8 mouse cellular contexts compared by ENCODE assay signal in genomic region chr3:87616354-87616753, GRCm38 (mm10). TPM values are rescaled to one million over a fixed set of nuclear protein-coding genes. Genes with fewer than 3 reads are reported as not detected.
DNase-seq lines count a peak whose midpoint lies in the region; ATAC-seq and TF ChIP-seq lines count a peak whose summit lies in the region.

No protein-coding gene starts in this region.

- TF ChIP-seq POLR2A in CH12.LX (IDR thresholded peaks at IDR 0.05; ENCODE audit: low read depth, low read length), result no peak

- TF ChIP-seq EP300 in CH12.LX (IDR thresholded peaks at IDR 0.05; ENCODE audit: low read length), result no peak

- peak overlapping the region; percentile 94 for H3K27ac ChIP-seq in gastrocnemius, adult 2 months
- H3K27ac ChIP-seq in CH12.LX (ENCODE audit: insufficient read depth, low read depth), result no peak overlapping the region
- peak overlapping the region; percentile 92; the same call in 1 of the 2 replicates for H3K27ac ChIP-seq in hindbrain, embryonic 15.5 days (replicated peaks)

- in situ Hi-C loops in CH12.LX (cut with MboI; ENCODE audit: low pct_ligation_motif_present, low pct_unique_long_range_greater_than_20kb, low sequenced_read_pairs), result no loop called here

- no peak for TF ChIP-seq CTCF in gastrocnemius, adult 2 months (IDR thresholded peaks at IDR 0.05)
- no peak for TF ChIP-seq CTCF in CH12.LX (conservative IDR thresholded peaks at IDR 0.05 in 1 of 2, IDR thresholded peaks at IDR 0.05 in 1 of 2; ENCODE audit: low read depth in 2 of 2, low read length in 2 of 2)

- H3K4me1 ChIP-seq in CH12.LX (ENCODE audit: control insufficient read depth in 1 of 2, insufficient read depth in 2 of 2), result peaks cover 15 to 39% of the 10 kb centered on the region in 2 experiments
- H3K4me1 ChIP-seq in hindbrain, embryonic 15.5 days (replicated peaks), result peaks cover 37% of the 10 kb centered on the region

- no peak overlapping the region for H3K4me2 ChIP-seq in CH12.LX (ENCODE audit: insufficient read depth, low read depth, poor library complexity, severe bottlenecking)
- H3K4me2 ChIP-seq in hindbrain, embryonic 15.5 days, result peak overlapping the region; percentile 93

- 58% methylated on average over 4 of the region's 4 CpGs for WGBS in hindbrain, embryonic 15.5 days

- H3K4me3 ChIP-seq in gastrocnemius, adult 2 months, result peak overlapping the region; percentile 91; the same call in 1 of the 2 replicates
- no peak overlapping the region for H3K4me3 ChIP-seq in CH12.LX (replicated peaks in 1 of 3; ENCODE audit: low read depth in 2 of 3, low read length in 2 of 3, poor library complexity in 1 of 3)
- peak overlapping the region; percentile 80 for H3K4me3 ChIP-seq in hindbrain, embryonic 15.5 days

- peaks cover 20% of the 10 kb centered on the region for H3K79me2 ChIP-seq in CH12.LX (replicated peaks; ENCODE audit: control insufficient read depth, extremely low read depth, insufficient read depth, poor library complexity, severe bottlenecking)

- dilution Hi-C loops in CH12.LX (cut with MboI; ENCODE audit: extremely low pct_ligation_motif_present, extremely low pct_unique_long_range_greater_than_20kb, low sequenced_read_pairs), result no loop called here

- ATAC-seq in hindbrain, embryonic 15.5 days (ENCODE audit: low FRiP score, low read depth), result no peak
- no peak for ATAC-seq in monocyte, adult 5-6 weeks (replicated peaks; ENCODE audit: insufficient number of reproducible peaks, low FRiP score, low TSS enrichment, poor library complexity, severe bottlenecking)

- DNase-seq in gastrocnemius, adult 2 months, result no peak
- no peak for DNase-seq in gastrocnemius, adult 18-20 months (ENCODE audit: low spot score)
- DNase-seq in CH12.LX (ENCODE audit: extremely low read depth), result no peak
- peak; percentile 32 for DNase-seq in lung, postnatal 36 days
- no peak for DNase-seq in spleen, adult 18-20 months
- DNase-seq in left cerebral cortex, adult 11 months (ENCODE audit: low spot score), result no peak

- H3K36me3 ChIP-seq in CH12.LX (replicated peaks in 1 of 2; ENCODE audit: control insufficient read depth in 1 of 2, insufficient read depth in 1 of 2, low read length in 1 of 2), result peaks cover 0 to 4% of the 10 kb centered on the region in 2 experiments
- H3K36me3 ChIP-seq in hindbrain, embryonic 15.5 days, result no peaks in the 10 kb centered on the region

- intact Hi-C loops in gastrocnemius, adult 2 months (cut with DNase I), result loop anchor here (5.0 kb wide), 1 partner anchor 89 kb away; the partner anchor contains the start of gene Etv3

- peaks cover 8% of the 10 kb centered on the region for H3K27me3 ChIP-seq in CH12.LX (replicated peaks)
- H3K27me3 ChIP-seq in hindbrain, embryonic 15.5 days, result no peaks in the 10 kb centered on the region

- peak overlapping the region; percentile 52; the same call in 1 of the 2 replicates for H3K9ac ChIP-seq in CH12.LX (ENCODE audit: insufficient read depth, low read depth)
- peak overlapping the region; percentile 84; the same call in 1 of the 2 replicates for H3K9ac ChIP-seq in hindbrain, embryonic 15.5 days

- no peak for TF ChIP-seq RAD21 in CH12.LX (IDR thresholded peaks at IDR 0.05; ENCODE audit: low read depth, low read length)

- no peaks in the 10 kb centered on the region for H3K9me3 ChIP-seq in CH12.LX (replicated peaks; ENCODE audit: low read length)
- H3K9me3 ChIP-seq in hindbrain, embryonic 15.5 days, result no peaks in the 10 kb centered on the region

TF ChIP-seq in CH12.LX, 34 proteins besides CTCF, POLR2A, EP300 and RAD21:
- TF ChIP-seq E2F4 (IDR thresholded peaks at IDR 0.05; ENCODE audit: insufficient replicate concordance, low read depth, low read length) (no peak), MXI1 (IDR thresholded peaks at IDR 0.05; ENCODE audit: low read depth, low read length) (no peak), IRF4 (IDR thresholded peaks at IDR 0.05; ENCODE audit: low read depth, low read length) (no peak), MAX (IDR thresholded peaks at IDR 0.05; ENCODE audit: low read length) (no peak), ZKSCAN1 (IDR thresholded peaks at IDR 0.05; ENCODE audit: borderline replicate concordance, low read depth, low read length) (no peak), NELFE (IDR thresholded peaks at IDR 0.05; ENCODE audit: low read depth, low read length) (no peak)

RNA-seq across cellular contexts. Expression of gene Arhgef11, which starts 1.0 kb away (rescaled TPM):
- 10 to 100 TPM; 16.5 to 17.3 TPM for total RNA-seq in gastrocnemius, adult 2 months (2021)
- total RNA-seq in gastrocnemius, adult 18-20 months (2021), result 10 to 100 TPM; 18.5 to 19.9 TPM
- total RNA-seq in CH12.LX (2012; rRNA removed) (7.7 and 8.7 TPM in 2 replicates), CH12.LX (2014; rRNA removed) (5.0 and 5.6 TPM in 2 replicates)
- 7.6 and 11.7 TPM in 2 replicates for polyA plus RNA-seq in CH12.LX (2012; ENCODE audit: insufficient read length, low read depth)
- 22.0 and 23.7 TPM in 2 replicates for polyA plus RNA-seq in hindbrain, embryonic 15.5 days (2015; fragmentation: Nextera tagmentation; extraction: Ambion mirVana)
- 13.0 to 19.2 TPM (median 17.0 TPM) in 3 replicates for total RNA-seq in monocyte, adult 5-6 weeks (2017)

Comparison
In these comparisons a context has a peak if more than half of its experiments do, and no peak if none do; other contexts are left out.
1. H3K4me3 ChIP-seq: peak in gastrocnemius, adult 2 months (single experiment) and hindbrain, embryonic 15.5 days (single experiment); none in CH12.LX (0 of 3).